Mouse (Mus musculus) T-cell, adult 66 days (primary cell): ENCODE measurements around the gene Zfp263. TPM values are rescaled to one million over a fixed set of nuclear protein-coding genes. Genes with fewer than 3 reads are reported as not detected.

Experiments
- total RNA-seq, 2 experiments: library from RNA; stranded (reverse); gene quantifications; 3 replicates in 1 of 2; 4 replicates in 1 of 2; pipeline ENCODE4 v1.2.4; 2023

Zfp263 gene
- total RNA-seq, result 10 to 100 TPM; 60.7 to 65.1 TPM

DNA sequence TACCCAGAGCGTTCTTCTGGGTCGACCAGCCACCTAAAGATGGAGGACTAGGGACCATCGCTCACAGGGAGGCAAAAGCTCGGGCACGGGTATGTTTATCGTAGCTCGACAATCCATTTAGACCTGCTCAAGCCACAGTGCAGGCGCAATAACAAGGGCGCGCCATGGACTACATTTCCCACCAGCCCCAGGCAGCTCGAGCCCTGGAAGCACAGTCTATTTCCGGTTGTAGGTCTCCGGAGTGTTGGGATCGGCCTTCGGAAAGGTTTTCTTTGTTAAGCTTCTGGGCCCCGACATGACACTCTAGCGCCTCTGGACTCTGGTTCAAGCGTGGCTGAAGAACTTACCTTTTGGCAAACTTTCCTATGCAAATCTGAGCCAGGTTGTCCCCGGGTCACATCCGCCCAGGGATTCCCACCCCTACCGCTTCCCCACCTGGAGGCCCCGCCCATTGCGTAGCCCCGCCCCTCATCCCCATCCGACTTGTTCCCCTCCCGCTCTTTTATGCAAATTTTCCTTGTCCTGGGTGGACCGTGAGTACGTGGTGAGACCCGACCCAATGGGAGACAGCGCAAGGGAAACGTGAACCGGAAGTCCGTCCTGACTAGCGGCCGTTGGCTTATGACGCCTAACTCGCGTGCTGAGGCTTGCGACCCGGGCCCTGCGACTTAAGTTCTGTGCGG lies at the start of gene Zfp263:
Gene Zfp263, plus strand, starts transcription at position 591 of the 683 bp plus-strand sequence.

DNA sequence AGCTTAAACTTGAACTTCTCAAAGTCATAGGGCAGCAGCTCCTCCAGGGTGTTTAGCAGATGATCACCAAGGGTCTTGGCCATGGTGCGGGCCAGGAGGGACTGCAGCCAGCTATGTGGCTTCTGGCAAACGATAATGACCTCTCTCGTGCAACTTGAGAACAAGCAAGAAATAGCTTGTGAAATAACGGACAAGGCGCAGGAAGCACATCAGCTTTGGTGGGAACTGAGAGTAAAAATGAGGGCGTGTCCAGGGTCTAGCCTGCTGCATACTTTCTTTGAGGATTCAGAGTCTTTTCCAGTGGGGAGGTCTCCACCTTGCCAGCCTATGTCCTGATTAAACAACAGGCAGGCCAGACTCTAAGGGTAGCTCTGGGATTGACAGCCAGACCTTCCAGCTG lies 25.9 kb upstream of the Zfp263 start, which contains the start of gene Mefv:
Gene Mefv, minus strand, starts transcription at position 118 of the 400 bp plus-strand sequence.

Other genes starting within 250 kb of the Zfp263 start
- not detected for gene Olfr161, start 153.1 kb upstream of the Zfp263 start, total RNA-seq
- gene Mefv, start 26.0 kb upstream of the Zfp263 start, total RNA-seq, result under 1 TPM in 1 of 2 experiments, not detected in 1; 0.35 TPM
- gene Olfr15, start 86.8 kb downstream of the Zfp263 start, total RNA-seq, result not detected
- gene Zfp174, start 103.2 kb downstream of the Zfp263 start, total RNA-seq, result under 1 TPM; 0.67 to 0.83 TPM
- gene Naa60, start 128.3 kb downstream of the Zfp263 start, total RNA-seq, result 10 to 100 TPM; 92.7 to 93.5 TPM
- gene Zfp597, start 140.5 kb downstream of the Zfp263 start, total RNA-seq, result 10 to 100 TPM; 33.5 to 35.4 TPM
- 1 to 10 TPM in 1 of 2 experiments, not detected in 1; 1.6 TPM for gene Gm20695, start 140.6 kb downstream of the Zfp263 start, total RNA-seq
- 1 to 10 TPM; 3.3 to 4.1 TPM for gene 1700037C18Rik, start 164.6 kb downstream of the Zfp263 start, total RNA-seq
- 10 to 100 TPM; 31.0 to 31.9 TPM for gene Cluap1, start 164.7 kb downstream of the Zfp263 start, total RNA-seq
- gene Nlrc3, start 232.5 kb downstream of the Zfp263 start, total RNA-seq, result 100 to 1,000 TPM; 104 to 113 TPM